Mouse (Mus musculus) midbrain, embryonic 15.5 days (tissue): Measurements from ENCODE around the gene Mtf2. TPM values are rescaled to one million over a fixed set of nuclear protein-coding genes. Genes with fewer than 3 reads are reported as not detected.
A peak's percentile ranks its signal among the peaks of the same experiment; 100 is the strongest.

Source experiments
- ATAC-seq: fragments of 200-750 bp; cut with Nextera tagmentation; replicated peaks from 2 replicates; pipeline ENCODE4 v1.8.0; 2017; ENCODE audit warnings: moderate TSS enrichment
- H3K27ac ChIP-seq: fragments of 300-500 bp; sonication (generic); 2 replicates; pipeline ENCODE4 v1.5.1; 2015; ENCODE audit warnings: mild to moderate bottlenecking, inconsistent platforms
- H3K27me3 ChIP-seq: fragments of 300-500 bp; sonication (generic); replicated peaks from 2 replicates; pipeline ENCODE4 v1.6.1; 2015; ENCODE audit warnings: inconsistent platforms
- H3K36me3 ChIP-seq: fragments of 300-500 bp; sonication (generic); replicated peaks from 2 replicates; pipeline ENCODE4 v1.6.1; 2015; ENCODE audit warnings: inconsistent platforms
- H3K4me1 ChIP-seq: fragments of 300-500 bp; sonication (generic); 2 replicates; pipeline ENCODE4 v1.6.1; 2015; ENCODE audit warnings: inconsistent platforms
- H3K4me2 ChIP-seq: fragments of 300-500 bp; sonication (generic); 2 replicates; pipeline ENCODE4 v1.6.1; 2015; ENCODE audit warnings: inconsistent platforms, mild to moderate bottlenecking, moderate library complexity
- H3K4me3 ChIP-seq: fragments of 300-500 bp; sonication (generic); 2 replicates; pipeline ENCODE4 v1.5.1; 2015; ENCODE audit warnings: mild to moderate bottlenecking, inconsistent platforms
- H3K9ac ChIP-seq: fragments of 300-500 bp; sonication (generic); 2 replicates; pipeline ENCODE4 v1.6.1; 2015; ENCODE audit warnings: mild to moderate bottlenecking, inconsistent platforms
- H3K9me3 ChIP-seq: fragments of 300-500 bp; sonication (generic); 2 replicates; pipeline ENCODE4 v1.6.1; 2016; ENCODE audit warnings: inconsistent platforms
- WGBS: fragments of 180-500 bp; shearing (Covaris S2); methylation state at CpG from one replicate; pipeline ENCODE4 v1.1.7; 2015; ENCODE audit warnings: mixed read lengths; 5-methylcytosine and 5-hydroxymethylcytosine counted together
- polyA plus RNA-seq: library from polyadenylated mRNA; unstranded; fragments of >200 nt; fragmentation: Nextera tagmentation; extraction: Ambion mirVana; gene quantifications from 2 replicates; pipeline ENCODE4 v1.2.1, GENCODE M21; 2015

The Mtf2 gene
- polyA plus RNA-seq, 1 experiment from 2014 or later: 111 TPM

DNA sequence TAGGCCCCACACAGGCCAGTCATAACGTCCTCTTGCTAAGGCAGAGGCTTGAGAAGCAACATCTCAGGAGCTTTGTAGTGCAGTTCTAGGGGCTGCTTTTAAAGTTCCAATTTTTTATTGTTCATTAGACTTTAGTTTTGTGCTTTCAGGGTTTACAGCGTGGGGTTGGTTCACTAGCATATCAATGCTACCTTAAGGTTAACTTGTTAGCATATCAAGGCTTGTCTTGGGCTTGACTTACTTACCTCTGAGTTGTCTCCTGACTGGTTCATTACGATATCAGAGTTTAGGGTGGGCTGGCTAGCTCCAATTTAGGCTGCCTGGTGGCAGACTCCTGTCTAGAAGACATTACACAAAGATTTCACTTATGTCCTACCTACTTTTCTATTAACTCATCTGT, 32.2 kb downstream of the Mtf2 start:
- no peaks in the 10 kb centered on the region for H3K9me3 ChIP-seq
- H3K4me3 ChIP-seq: no peak overlapping the region
- H3K27me3 ChIP-seq: no peaks in the 10 kb centered on the region
- WGBS: 92% methylated on average over 3 of the region's 3 CpGs
- H3K9ac ChIP-seq: no peak overlapping the region
- H3K4me1 ChIP-seq: no peaks in the 10 kb centered on the region
- no peak overlapping the region for H3K27ac ChIP-seq
- no peak for ATAC-seq
- peaks cover 26% of the 10 kb centered on the region for H3K36me3 ChIP-seq
- no peak overlapping the region for H3K4me2 ChIP-seq

DNA sequence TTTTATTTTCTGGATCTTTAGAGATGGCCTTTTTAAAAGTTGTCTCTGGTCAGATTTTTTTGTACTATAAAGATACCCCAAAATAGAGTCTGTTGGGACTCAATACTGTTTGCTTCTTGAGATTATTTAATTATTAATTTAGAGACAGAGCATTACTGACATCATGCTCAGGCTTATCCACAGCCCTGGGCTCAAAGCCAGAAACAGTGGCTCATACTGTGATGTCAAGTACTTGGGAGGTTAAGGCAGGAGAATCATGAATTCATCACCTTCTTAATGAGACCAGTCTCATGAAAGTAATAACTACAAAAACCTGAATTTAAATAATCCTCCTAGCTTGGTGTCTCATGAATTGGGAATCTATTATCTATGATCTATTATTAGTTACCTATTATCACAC, 34.7 kb downstream of the Mtf2 start:
- Histone ChIP-seq H3K9ac (no peak overlapping the region), H3K4me1 (no peaks in the 10 kb centered on the region), H3K27ac (no peak overlapping the region), H3K9me3 (no peaks in the 10 kb centered on the region), H3K36me3 (peaks cover 20% of the 10 kb centered on the region; the same call in 1 of the 2 replicates), H3K4me3 (no peak overlapping the region), H3K4me2 (no peak overlapping the region), H3K27me3 (no peaks in the 10 kb centered on the region)
- no peak for ATAC-seq

DNA sequence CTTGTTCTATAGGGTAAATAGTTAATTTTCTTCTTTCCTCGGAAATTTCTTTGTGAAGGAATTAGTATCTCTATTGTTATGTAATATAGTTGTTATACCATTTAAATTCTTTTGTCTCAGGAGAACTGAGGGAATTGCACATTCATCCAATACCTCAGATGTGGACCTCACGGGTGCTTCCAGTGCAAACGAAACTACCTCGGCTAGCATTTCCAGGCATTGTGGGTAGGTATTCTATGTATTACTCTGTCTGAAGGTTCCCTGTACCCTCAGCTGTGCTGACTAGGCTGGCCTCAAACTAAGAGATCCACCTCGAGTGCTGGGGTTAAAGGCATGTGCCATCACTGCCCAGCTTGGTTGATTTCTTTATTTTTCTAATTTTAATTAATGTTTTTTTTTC, 38.8 kb downstream of the Mtf2 start:
- Histone ChIP-seq H3K27ac (no peak overlapping the region), H3K4me2 (no peak overlapping the region), H3K9ac (no peak overlapping the region), H3K4me1 (no peaks in the 10 kb centered on the region), H3K4me3 (no peak overlapping the region), H3K36me3 (peaks cover 30% of the 10 kb centered on the region), H3K27me3 (no peaks in the 10 kb centered on the region), H3K9me3 (no peaks in the 10 kb centered on the region)
- no peak for ATAC-seq
- WGBS: 81% methylated on average over 5 of the region's 5 CpGs

DNA sequence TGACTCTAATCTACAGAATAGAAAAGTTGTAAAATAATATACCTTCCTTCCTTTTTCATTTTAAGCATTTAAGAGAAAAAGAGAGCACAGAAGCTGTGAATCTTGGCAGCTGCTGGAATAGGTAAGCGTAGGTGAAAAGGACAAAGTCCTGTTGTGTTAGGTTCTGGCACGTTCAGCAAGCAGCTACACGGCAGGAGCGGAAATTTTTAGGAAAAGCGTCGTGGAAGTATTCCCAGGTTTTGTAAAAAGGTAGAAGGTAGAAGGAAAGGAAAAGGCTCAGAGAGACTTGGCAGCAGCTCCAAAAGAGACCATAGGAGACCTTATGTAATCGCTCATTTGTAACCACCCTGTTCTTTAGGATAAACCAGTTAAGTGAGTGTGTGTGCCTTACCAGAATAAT, 43.9 kb downstream of the Mtf2 start:
- 94% methylated on average over 7 of the region's 7 CpGs for WGBS
- H3K4me1 ChIP-seq: no peaks in the 10 kb centered on the region

DNA sequence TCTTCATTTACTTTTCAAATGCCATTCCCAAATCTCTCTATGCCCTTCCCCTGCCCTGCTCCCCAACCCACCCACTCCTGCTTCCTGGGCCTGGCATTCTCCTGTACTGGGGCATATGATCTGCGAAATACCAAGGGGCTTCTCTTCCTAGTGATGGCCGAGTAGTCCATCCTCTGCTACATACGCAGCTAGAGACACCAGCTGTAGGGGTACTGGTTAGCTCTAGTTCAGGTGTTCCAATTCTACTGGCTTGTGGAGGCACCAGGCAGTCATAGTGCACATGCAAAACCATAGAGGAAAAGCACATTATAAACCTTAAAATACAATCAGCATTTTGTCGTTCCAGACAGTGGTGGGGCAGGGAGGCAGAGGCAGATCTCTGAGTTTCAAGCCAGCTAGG, 52.2 kb downstream of the Mtf2 start:
- 97% methylated on average over 4 of the region's 4 CpGs for WGBS

More for the DNA sequence above, 43.9 kb downstream of the Mtf2 start:
- ATAC-seq: no peak
- Histone ChIP-seq H3K36me3 (peaks cover 19% of the 10 kb centered on the region), H3K4me3 (no peak overlapping the region), H3K9ac (no peak overlapping the region), H3K27ac (no peak overlapping the region), H3K27me3 (no peaks in the 10 kb centered on the region), H3K9me3 (no peaks in the 10 kb centered on the region), H3K4me2 (no peak overlapping the region)

DNA sequence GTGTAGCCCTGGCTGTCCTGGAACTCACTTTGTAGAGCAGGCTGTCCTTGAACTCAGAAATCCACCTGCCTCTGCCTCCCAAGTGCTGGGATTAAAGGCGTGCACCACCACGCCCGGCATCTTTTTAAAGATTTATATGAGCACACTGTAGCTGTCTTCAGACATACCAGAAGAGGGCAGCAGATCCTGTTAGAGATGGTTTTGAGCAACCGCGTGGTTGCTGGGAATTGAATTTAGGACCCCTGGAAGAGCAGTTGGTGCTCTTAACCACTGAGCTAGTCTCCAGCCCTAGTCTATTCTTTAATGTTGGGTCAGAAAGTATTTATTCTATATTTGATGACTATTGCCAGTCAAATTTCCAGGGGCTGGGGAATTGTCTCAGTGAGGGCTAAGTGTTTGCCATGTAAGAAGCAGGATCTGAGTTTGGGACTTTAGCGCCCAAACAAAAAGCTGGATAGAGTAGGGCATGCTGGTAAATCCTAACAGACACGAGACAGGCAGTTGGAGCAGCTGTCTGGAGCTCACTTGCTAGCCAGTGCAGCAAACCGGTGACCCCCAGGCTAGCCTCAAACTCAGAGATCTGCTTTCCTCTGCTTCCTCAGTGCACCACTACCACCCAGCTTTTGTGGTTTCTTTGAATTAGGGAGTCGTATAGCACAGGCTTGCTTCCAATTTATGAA, 54.9 kb downstream of the Mtf2 start:
- Histone ChIP-seq H3K27ac (no peak overlapping the region), H3K36me3 (no peaks in the 10 kb centered on the region), H3K4me1 (no peaks in the 10 kb centered on the region), H3K9ac (no peak overlapping the region), H3K4me2 (no peak overlapping the region), H3K27me3 (no peaks in the 10 kb centered on the region), H3K9me3 (no peaks in the 10 kb centered on the region), H3K4me3 (no peak overlapping the region)
- WGBS: 83% methylated on average over 9 of the region's 9 CpGs
- no peak for ATAC-seq

More for the DNA sequence above, 52.2 kb downstream of the Mtf2 start:
- Histone ChIP-seq H3K4me2 (no peak overlapping the region), H3K27me3 (no peaks in the 10 kb centered on the region), H3K9ac (no peak overlapping the region), H3K27ac (no peak overlapping the region), H3K9me3 (no peaks in the 10 kb centered on the region), H3K4me1 (no peaks in the 10 kb centered on the region), H3K4me3 (no peak overlapping the region), H3K36me3 (no peaks in the 10 kb centered on the region)
- ATAC-seq: no peak

DNA sequence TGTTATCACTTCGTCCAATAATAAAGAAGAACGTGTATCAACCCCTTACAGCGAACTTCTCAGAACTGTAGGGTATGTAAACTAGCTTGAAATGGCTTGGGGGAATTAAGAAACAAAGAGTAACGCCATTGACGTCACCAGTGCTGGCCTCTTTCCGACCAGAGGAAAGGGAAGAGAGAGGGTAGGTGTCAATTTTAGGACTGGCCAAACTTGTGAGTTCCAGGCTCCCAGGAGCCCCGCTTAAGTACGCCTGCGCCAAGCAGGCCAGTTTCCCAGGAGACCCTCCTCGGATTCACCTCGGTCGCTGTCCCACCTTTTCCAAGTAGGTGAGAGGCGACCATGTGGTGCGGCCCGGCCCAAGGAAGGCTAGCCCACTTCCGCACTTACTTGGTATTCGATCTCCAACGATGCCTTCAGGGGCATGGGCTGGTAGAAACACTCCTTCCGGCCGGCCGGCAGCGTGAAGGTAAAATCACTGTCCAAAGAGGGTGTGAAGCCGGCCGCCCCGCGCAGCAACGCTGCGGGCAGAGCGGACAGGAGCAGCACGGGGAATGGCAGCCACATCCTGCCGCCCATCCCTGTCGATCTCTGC, 66.5 kb downstream of the Mtf2 start:
- WGBS: under 1% methylated on average over 32 of the region's 32 CpGs
- H3K27me3 ChIP-seq: no peaks in the 10 kb centered on the region
- peak overlapping the region; percentile 71 for H3K9ac ChIP-seq
- H3K4me2 ChIP-seq: peak overlapping the region; percentile 74
- H3K36me3 ChIP-seq: no peaks in the 10 kb centered on the region
- peak; percentile 67 for ATAC-seq
- no peaks in the 10 kb centered on the region for H3K9me3 ChIP-seq
- H3K4me1 ChIP-seq: peaks cover 21% of the 10 kb centered on the region
- H3K4me3 ChIP-seq: peak overlapping the region; percentile 78
- H3K27ac ChIP-seq: peak overlapping the region; percentile 82

DNA sequence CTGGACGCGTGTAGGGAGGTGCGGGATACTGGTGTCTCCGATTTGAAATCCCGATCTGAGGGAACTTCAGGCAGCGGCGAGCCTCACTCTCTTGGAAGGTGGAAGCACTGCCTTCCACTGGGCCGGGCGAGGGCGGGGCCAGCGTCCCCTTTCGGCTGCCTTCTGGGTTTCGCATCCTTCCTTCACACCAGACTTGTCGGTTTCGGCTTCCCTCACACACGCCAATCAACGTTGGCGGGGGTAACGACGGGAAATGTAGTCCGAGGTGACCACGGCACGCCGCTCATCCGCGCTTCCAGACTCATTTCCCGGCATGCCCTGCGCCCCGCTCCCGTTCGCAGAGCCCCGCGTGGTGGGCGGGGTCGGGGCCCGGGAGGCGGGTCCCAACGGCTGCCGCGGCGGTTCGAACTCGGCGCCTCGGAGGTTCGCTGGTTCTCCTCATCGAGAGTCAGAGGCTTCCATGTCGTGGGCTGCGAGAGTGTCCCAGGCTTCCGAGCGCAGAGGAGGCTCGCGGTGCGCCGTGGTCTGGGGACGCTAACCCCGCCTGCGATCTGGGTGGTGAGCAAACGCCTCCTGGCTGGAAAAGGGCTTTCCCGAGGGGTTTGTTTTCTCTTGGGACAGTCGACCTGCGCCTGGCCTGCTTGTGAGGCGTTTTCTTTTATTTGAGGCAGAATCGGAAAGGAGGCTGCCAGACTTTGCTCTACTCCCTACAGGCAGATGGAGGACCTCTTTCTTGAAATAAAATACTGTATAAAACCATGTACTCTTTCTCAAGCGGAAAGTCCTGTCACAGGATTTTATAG, 67.2 kb downstream of the Mtf2 start, which contains the start of the genes Tmed5 and Ccdc18:
Tmed5 (minus strand) TSS at position 180 of the 803 bp plus-strand sequence.
Ccdc18 (plus strand) TSS at position 435 of the 803 bp plus-strand sequence.
- peak within 1 kb of the TSS; percentile 71 for H3K9ac ChIP-seq
- H3K4me3 ChIP-seq: peak within 1 kb of the TSS; percentile 78
- H3K4me1 ChIP-seq: peaks cover 21% of the 10 kb centered on the region

DNA sequence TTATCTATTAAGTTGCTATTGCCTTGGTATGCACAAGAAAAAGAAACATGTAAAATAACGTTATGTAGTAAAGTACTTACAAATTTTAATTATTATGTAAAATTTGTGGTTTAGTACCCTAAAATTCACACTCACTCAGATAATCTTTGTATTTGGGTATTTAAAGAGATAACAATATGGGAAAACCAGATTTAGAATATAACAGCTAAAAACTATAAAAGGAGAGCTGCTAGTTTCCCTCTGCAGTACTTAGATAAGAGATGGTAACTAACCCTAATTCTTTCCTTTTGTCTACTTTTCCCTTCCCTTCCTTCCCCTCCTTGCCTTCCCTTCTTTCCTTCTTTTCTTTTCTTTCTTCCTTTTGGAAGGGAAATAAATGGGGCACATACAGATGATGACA, 87.1 kb downstream of the Mtf2 start:
- Histone ChIP-seq H3K27ac (no peak overlapping the region), H3K4me3 (no peak overlapping the region), H3K4me1 (no peaks in the 10 kb centered on the region), H3K9me3 (no peaks in the 10 kb centered on the region), H3K27me3 (no peaks in the 10 kb centered on the region), H3K4me2 (no peak overlapping the region), H3K36me3 (no peaks in the 10 kb centered on the region), H3K9ac (no peak overlapping the region)
- no peak for ATAC-seq
- 91% methylated on average over 1 of the region's 1 CpGs for WGBS

More for the DNA sequence above, 67.2 kb downstream of the Mtf2 start, which contains the start of the genes Tmed5 and Ccdc18:
- Histone ChIP-seq H3K27me3 (no peaks in the 10 kb centered on the region), H3K36me3 (no peaks in the 10 kb centered on the region), H3K4me2 (peak within 1 kb of the TSS; percentile 74), H3K9me3 (no peaks in the 10 kb centered on the region), H3K27ac (peak within 1 kb of the TSS; percentile 82)
- ATAC-seq: peak; percentile 99
- WGBS: 0% methylated on average over 65 of the region's 65 CpGs

Other genes with a start within 250 kb of the Mtf2 start
- 0.13 and 0.22 TPM in 2 replicates for gene Ube2d2b, start 235.6 kb upstream of the Mtf2 start, polyA plus RNA-seq
- gene Evi5, start 190.6 kb upstream of the Mtf2 start, polyA plus RNA-seq: 47.3 and 48.5 TPM in 2 replicates
- 63.8 and 64.8 TPM in 2 replicates for gene Rpl5, start 165.2 kb upstream of the Mtf2 start, polyA plus RNA-seq
- 50.0 and 53.3 TPM in 2 replicates for gene Fam69a, start 78.6 kb upstream of the Mtf2 start, polyA plus RNA-seq
- gene Tmed5, start 66.9 kb downstream of the Mtf2 start, polyA plus RNA-seq: 23.1 and 24.1 TPM in 2 replicates
- 2.0 and 2.7 TPM in 2 replicates for gene Ccdc18, start 67.2 kb downstream of the Mtf2 start, polyA plus RNA-seq
- gene Dr1, start 203.2 kb downstream of the Mtf2 start, polyA plus RNA-seq: 40.1 and 42.9 TPM in 2 replicates
- gene Pigg, start 246.9 kb downstream of the Mtf2 start, polyA plus RNA-seq: 5.6 and 6.3 TPM in 2 replicates